Mouse (Mus musculus): ENCODE measurements at regions not wholly inside any gene's neighbourhood (a gene's known extent, or its start where the extent isn't known, plus 50 kb on each side); places are given as distances from the start of the nearest gene placed in this dataset.

DNA sequence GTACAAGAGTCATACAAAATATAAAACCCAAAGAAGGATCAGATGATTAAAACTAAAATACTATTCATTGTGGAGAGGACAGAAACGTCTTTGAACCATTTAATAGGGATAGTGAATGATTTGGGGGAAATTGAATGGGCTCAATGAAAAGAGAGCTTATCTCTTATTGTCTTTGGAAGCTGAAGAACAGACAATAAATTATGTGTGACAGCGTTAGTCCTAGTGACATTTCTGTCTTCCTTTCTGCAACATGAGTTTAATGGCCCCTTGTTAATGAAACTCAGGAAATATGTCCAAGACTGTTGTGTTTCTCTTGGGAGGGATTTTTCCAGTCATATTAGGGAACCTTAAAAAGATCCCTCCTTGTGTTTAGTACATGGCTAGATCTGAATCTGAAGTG is 644.6 kb upstream of the Cblb start:
- H3K9me3 ChIP-seq (ENCODE audit: control insufficient read depth) = no peaks in the 10 kb centered on the region
- H3K4me3 ChIP-seq (ENCODE audit: low read depth, low read length) = no peak overlapping the region
- WGBS = 31% methylated on average over 2 of the region's 2 CpGs
- no peaks in the 10 kb centered on the region for H3K4me1 ChIP-seq (replicated peaks; ENCODE audit: control insufficient read depth, insufficient read depth, low read length)
- no peak overlapping the region for H3K27ac ChIP-seq (ENCODE audit: low read depth, low read length)
- H3K9ac ChIP-seq (ENCODE audit: low read depth, low read length) = no peak overlapping the region
- no peak overlapping the region for H3K4me2 ChIP-seq (replicated peaks; ENCODE audit: low read depth)
- H3K36me3 ChIP-seq (ENCODE audit: control insufficient read depth, insufficient read depth) = no peaks in the 10 kb centered on the region
- TF ChIP-seq CTCF (IDR thresholded peaks at IDR 0.05; ENCODE audit: low read depth) = no peak
- no peak for ATAC-seq
- no peaks in the 10 kb centered on the region for H3K27me3 ChIP-seq (replicated peaks; ENCODE audit: control insufficient read depth, insufficient read depth, low read length)

DNA sequence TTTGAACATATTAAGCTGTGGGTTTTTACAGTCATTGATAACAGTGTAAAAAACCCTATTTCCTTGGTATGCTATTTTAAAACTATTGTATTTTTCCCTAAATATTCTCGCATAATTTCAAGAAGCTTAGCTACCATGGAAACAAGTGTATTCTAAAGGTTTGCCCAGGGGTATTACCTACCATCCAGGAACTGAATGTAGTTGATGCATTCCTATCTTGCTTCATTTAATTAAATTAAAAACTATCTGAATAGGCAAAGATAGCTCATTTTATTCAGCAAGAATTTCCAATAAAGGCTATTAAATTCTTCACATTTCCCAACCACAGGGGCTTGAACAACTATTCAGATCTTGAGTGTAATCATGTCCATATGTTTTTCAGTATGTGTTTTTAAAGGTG is 643.5 kb upstream of the Cblb start:
- no peaks in the 10 kb centered on the region for H3K27me3 ChIP-seq (replicated peaks; ENCODE audit: control insufficient read depth, insufficient read depth, low read length)
- H3K4me2 ChIP-seq (replicated peaks; ENCODE audit: low read depth) = no peak overlapping the region
- H3K9me3 ChIP-seq (ENCODE audit: control insufficient read depth) = no peaks in the 10 kb centered on the region
- H3K36me3 ChIP-seq (ENCODE audit: control insufficient read depth, insufficient read depth) = no peaks in the 10 kb centered on the region
- no peak overlapping the region for H3K27ac ChIP-seq (ENCODE audit: low read depth, low read length)
- 86% methylated on average over 1 of the region's 1 CpGs for WGBS
- no peaks in the 10 kb centered on the region for H3K4me1 ChIP-seq (replicated peaks; ENCODE audit: control insufficient read depth, insufficient read depth, low read length)
- H3K9ac ChIP-seq (ENCODE audit: low read depth, low read length) = no peak overlapping the region
- H3K4me3 ChIP-seq (ENCODE audit: low read depth, low read length) = no peak overlapping the region
- no peak for TF ChIP-seq CTCF (IDR thresholded peaks at IDR 0.05; ENCODE audit: low read depth)
- ATAC-seq = no peak

DNA sequence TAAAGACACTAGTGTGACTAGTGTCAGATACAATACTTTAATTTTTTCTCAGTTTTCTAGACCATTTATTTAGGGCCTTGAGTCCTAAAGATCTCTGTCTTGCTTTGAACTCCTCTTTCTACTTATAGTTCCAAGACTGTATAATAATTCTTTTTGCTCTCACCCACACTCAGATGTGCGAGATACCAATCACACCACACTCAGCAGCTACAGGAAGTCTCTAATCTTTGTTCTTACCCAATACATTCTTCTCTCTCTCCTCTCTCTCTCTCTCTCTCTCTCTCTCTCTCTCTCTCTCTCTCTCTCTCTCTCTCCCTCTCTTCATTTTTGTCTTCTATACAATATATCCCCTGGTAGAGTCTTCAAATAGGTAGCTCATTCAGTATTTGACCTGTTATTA is 637.2 kb upstream of the Cblb start:
- Histone ChIP-seq H3K36me3 (ENCODE audit: control insufficient read depth, insufficient read depth) (no peaks in the 10 kb centered on the region), H3K27me3 (replicated peaks; ENCODE audit: control insufficient read depth, insufficient read depth, low read length) (no peaks in the 10 kb centered on the region), H3K4me1 (replicated peaks; ENCODE audit: control insufficient read depth, insufficient read depth, low read length) (no peaks in the 10 kb centered on the region), H3K4me3 (ENCODE audit: low read depth, low read length) (no peak overlapping the region), H3K9ac (ENCODE audit: low read depth, low read length) (no peak overlapping the region), H3K27ac (ENCODE audit: low read depth, low read length) (no peak overlapping the region), H3K4me2 (replicated peaks; ENCODE audit: low read depth) (no peak overlapping the region), H3K9me3 (ENCODE audit: control insufficient read depth) (no peaks in the 10 kb centered on the region)
- TF ChIP-seq CTCF (IDR thresholded peaks at IDR 0.05; ENCODE audit: low read depth) = no peak
- WGBS = 79% methylated on average over 1 of the region's 1 CpGs
- ATAC-seq = no peak

All from intestine, postnatal 0 days (tissue).